29 mouse cellular contexts compared by ENCODE assay signal in genomic region chr5:29033462-29033997, GRCm38 (mm10).
A peak's percentile ranks its signal among the peaks of the same experiment; 100 is the strongest.
DNase-seq lines count a peak whose midpoint lies in the region; ATAC-seq and TF ChIP-seq lines count a peak whose summit lies in the region.
"Had no signal": no experiment of that assay in that cellular context is flagged by ENCODE, and none has a peak within 500 bp of the region (broad histone marks: within the 10 kb centered on the region; RNA-seq: fewer than 3 reads in every experiment).

No protein-coding gene starts in this region.

- no peak overlapping the region for H3K4me3 ChIP-seq in heart, embryonic 10.5 days
- H3K4me3 ChIP-seq in heart, postnatal 0 days (ENCODE audit: low read depth, low read length) = no peak overlapping the region
- H3K4me3 ChIP-seq in heart, adult 2 months = no peak overlapping the region
- H3K4me3 ChIP-seq in neural tube, embryonic 15.5 days (replicated peaks) = no peak overlapping the region
- H3K4me3 ChIP-seq: embryonic facial prominence, embryonic 12.5 days; hindbrain, embryonic 10.5 days; hindbrain, embryonic 15.5 days; lung, embryonic 15.5 days; midbrain, embryonic 10.5 days had no signal

- no peaks in the 10 kb centered on the region for H3K27me3 ChIP-seq in heart, embryonic 10.5 days (ENCODE audit: insufficient read depth, poor library complexity, severe bottlenecking)
- H3K27me3 ChIP-seq in heart, postnatal 0 days (ENCODE audit: control insufficient read depth, insufficient read depth, low read length) = no peaks in the 10 kb centered on the region
- H3K27me3 ChIP-seq in heart, adult 2 months (ENCODE audit: control insufficient read depth, insufficient read depth, low read length) = no peaks in the 10 kb centered on the region
- no peaks in the 10 kb centered on the region for H3K27me3 ChIP-seq in neural tube, embryonic 15.5 days (replicated peaks)
- H3K27me3 ChIP-seq: embryonic facial prominence, embryonic 12.5 days; hindbrain, embryonic 15.5 days; lung, embryonic 15.5 days had no signal

- H3K36me3 ChIP-seq in heart, embryonic 10.5 days = no peaks in the 10 kb centered on the region
- no peaks in the 10 kb centered on the region for H3K36me3 ChIP-seq in heart, postnatal 0 days (replicated peaks; ENCODE audit: control insufficient read depth, insufficient read depth, low read length)
- no peaks in the 10 kb centered on the region for H3K36me3 ChIP-seq in heart, adult 2 months (ENCODE audit: control insufficient read depth, insufficient read depth, low read length)
- H3K36me3 ChIP-seq in neural tube, embryonic 15.5 days = no peaks in the 10 kb centered on the region
- H3K36me3 ChIP-seq: embryonic facial prominence, embryonic 12.5 days; hindbrain, embryonic 10.5 days; hindbrain, embryonic 15.5 days; lung, embryonic 15.5 days; midbrain, embryonic 10.5 days had no signal

- no peak for DNase-seq in heart, embryonic 10.5 days (ENCODE audit: low spot score)
- no peak for DNase-seq in heart, postnatal 14 days
- DNase-seq in heart, postnatal 0 days (ENCODE audit: low spot score) = peak; percentile 52
- DNase-seq in heart, adult 2 months = no peak
- DNase-seq in Muller cell, postnatal 12 days (ENCODE audit: inconsistent ontology term) = peak; percentile 97
- peak; percentile 7 for DNase-seq in lung, postnatal 10 days
- no peak for DNase-seq in layer of hippocampus, postnatal 14 days (ENCODE audit: low spot score in 2 of 2)
- DNase-seq: adrenal gland, postnatal 14 days; cerebellum, adult 11-12 months; cerebellum, adult 9-11 months; embryo, embryonic 11 days; gastrocnemius, postnatal 10 days; kidney, adult 2 months; kidney, postnatal 4 days; layer of hippocampus, postnatal 36 days; liver; right cerebral cortex, adult 18-20 months; spleen, adult 18-20 months; thymus, postnatal 14 days had no signal

- no peak for TF ChIP-seq POLR2A in heart, adult 2 months (IDR thresholded peaks at IDR 0.05; ENCODE audit: insufficient read depth, low read depth, low read length)

- intact Hi-C loops in heart, postnatal 14 days (cut with DNase I) = no loop called here
- intact Hi-C loops in heart, adult 2 months (cut with DNase I) = no loop called here

- WGBS in heart, embryonic 10.5 days = 20% methylated on average over 4 of the region's 4 CpGs
- WGBS in heart, postnatal 0 days = 14% methylated on average over 4 of the region's 4 CpGs
- WGBS in heart, adult 2 months = 9% methylated on average over 4 of the region's 4 CpGs
- 69% methylated on average over 4 of the region's 4 CpGs for WGBS in neural tube, embryonic 15.5 days

- 0 out of 2 replicates have a peak overlapping the region, but pooled peaks have one; percentile 1 for H3K27ac ChIP-seq in heart, embryonic 10.5 days
- H3K27ac ChIP-seq in heart, postnatal 0 days (ENCODE audit: low read depth) = no peak overlapping the region
- H3K27ac ChIP-seq in heart, adult 2 months = no peak overlapping the region
- H3K27ac ChIP-seq in neural tube, embryonic 15.5 days (replicated peaks) = no peak overlapping the region
- H3K27ac ChIP-seq: embryonic facial prominence, embryonic 12.5 days; hindbrain, embryonic 10.5 days; hindbrain, embryonic 15.5 days; kidney, postnatal 0 days; liver, embryonic 14.5 days; lung, embryonic 15.5 days; midbrain, embryonic 10.5 days had no signal

- H3K9me3 ChIP-seq in heart, embryonic 10.5 days = no peaks in the 10 kb centered on the region
- H3K9me3 ChIP-seq in heart, postnatal 0 days (replicated peaks; ENCODE audit: control insufficient read depth, low read length) = no peaks in the 10 kb centered on the region
- no peaks in the 10 kb centered on the region for H3K9me3 ChIP-seq in neural tube, embryonic 15.5 days (replicated peaks)
- H3K9me3 ChIP-seq: embryonic facial prominence, embryonic 12.5 days; hindbrain, embryonic 10.5 days; hindbrain, embryonic 15.5 days; lung, embryonic 15.5 days; midbrain, embryonic 10.5 days had no signal

- ATAC-seq in heart, postnatal 0 days (ENCODE audit: insufficient read depth, low read depth) = peak; percentile 53; the same call in 1 of the 2 replicates
- no peak for ATAC-seq in neural tube, embryonic 15.5 days (ENCODE audit: low FRiP score)
- ATAC-seq: inflammation-experienced regulatory T-cells, adult 6 months; midbrain, embryonic 16.5 days had no signal

- no peak for TF ChIP-seq EP300 in heart, postnatal 0 days (IDR thresholded peaks at IDR 0.05; ENCODE audit: low read depth)
- no peak for TF ChIP-seq EP300 in heart, adult 2 months (IDR thresholded peaks at IDR 0.05; ENCODE audit: insufficient read depth, low read depth, low read length)

- no peaks in the 10 kb centered on the region for H3K79me2 ChIP-seq in heart, adult 2 months (replicated peaks; ENCODE audit: control insufficient read depth, insufficient read depth, low read length)

- peaks cover 38% of the 10 kb centered on the region for H3K4me1 ChIP-seq in heart, embryonic 10.5 days
- no peaks in the 10 kb centered on the region; the same call in 1 of the 2 replicates for H3K4me1 ChIP-seq in heart, postnatal 0 days (ENCODE audit: control insufficient read depth, insufficient read depth)
- H3K4me1 ChIP-seq in heart, adult 2 months (ENCODE audit: control insufficient read depth, insufficient read depth, low read length) = no peaks in the 10 kb centered on the region
- H3K4me1 ChIP-seq in neural tube, embryonic 15.5 days = no peaks in the 10 kb centered on the region
- H3K4me1 ChIP-seq: embryonic facial prominence, embryonic 12.5 days; hindbrain, embryonic 10.5 days; hindbrain, embryonic 15.5 days; lung, embryonic 15.5 days had no signal

- no peak overlapping the region for H3K9ac ChIP-seq in heart, postnatal 0 days (replicated peaks; ENCODE audit: low read depth, low read length)
- H3K9ac ChIP-seq in heart, adult 2 months (ENCODE audit: low read depth, low read length) = no peak overlapping the region
- no peak overlapping the region for H3K9ac ChIP-seq in neural tube, embryonic 15.5 days (replicated peaks)
- H3K9ac ChIP-seq: embryonic facial prominence, embryonic 12.5 days; hindbrain, embryonic 15.5 days; liver, embryonic 14.5 days; lung, embryonic 15.5 days had no signal

- TF ChIP-seq CTCF in heart, postnatal 0 days (IDR thresholded peaks at IDR 0.05; ENCODE audit: low read depth) = no peak
- no peak for TF ChIP-seq CTCF in heart, adult 2 months (IDR thresholded peaks at IDR 0.05)

- no peak overlapping the region for H3K4me2 ChIP-seq in heart, postnatal 0 days (ENCODE audit: low read depth, low read length)
- no peak overlapping the region for H3K4me2 ChIP-seq in neural tube, embryonic 15.5 days
- H3K4me2 ChIP-seq: embryonic facial prominence, embryonic 12.5 days; hindbrain, embryonic 15.5 days; lung, embryonic 15.5 days had no signal

Comparison
In these comparisons a context has a peak if more than half of its experiments do, and no peak if none do; other contexts are left out.
1. DNase-seq: peak in heart, postnatal 0 days (single experiment), Muller cell, postnatal 12 days (single experiment) and lung, postnatal 10 days (single experiment); none in heart, embryonic 10.5 days (single experiment), heart, postnatal 14 days (0 of 2), heart, adult 2 months (0 of 2) and layer of hippocampus, postnatal 14 days (0 of 2).